Comparison of ENCODE assay signal across 23 mouse cellular contexts in genomic region chr19:18941391-18941790, GRCm38 (mm10).
"Had no signal": no experiment of that assay in that cellular context is flagged by ENCODE, and none has a peak within 500 bp of the region (broad histone marks: within the 10 kb centered on the region; RNA-seq: fewer than 3 reads in every experiment).

No protein-coding gene starts in this region.

- H3K27ac ChIP-seq: kidney, embryonic 15.5 days; limb, embryonic 10.5 days; limb, embryonic 13.5 days; liver, embryonic 12.5 days; liver, embryonic 15.5 days; lung, embryonic 15.5 days; neural tube, embryonic 12.5 days; stomach, embryonic 15.5 days had no signal

- H3K4me3 ChIP-seq: kidney, embryonic 15.5 days; limb, embryonic 10.5 days; limb, embryonic 13.5 days; liver, embryonic 12.5 days; liver, embryonic 15.5 days; lung, embryonic 15.5 days; neural tube, embryonic 12.5 days; stomach, embryonic 15.5 days had no signal

- H3K9ac ChIP-seq: kidney, embryonic 15.5 days; limb, embryonic 13.5 days; liver, embryonic 12.5 days; liver, embryonic 15.5 days; lung, embryonic 15.5 days; neural tube, embryonic 12.5 days; stomach, embryonic 15.5 days had no signal

- H3K4me2 ChIP-seq: kidney, embryonic 15.5 days; limb, embryonic 13.5 days; liver, embryonic 12.5 days; liver, embryonic 15.5 days; lung, embryonic 15.5 days; midbrain, embryonic 11.5 days; neural tube, embryonic 12.5 days; stomach, embryonic 15.5 days had no signal

- H3K27me3 ChIP-seq: kidney, embryonic 15.5 days; limb, embryonic 13.5 days; liver, embryonic 12.5 days; liver, embryonic 15.5 days; lung, embryonic 15.5 days; neural tube, embryonic 12.5 days; stomach, embryonic 15.5 days had no signal

- DNase-seq: kidney, adult 8-10 months; kidney, postnatal 10 days; kidney, postnatal 36 days; liver; lung, adult 18-20 months; lung, postnatal 14 days; lung, postnatal 4 days; midbrain, embryonic 14.5 days; retina, postnatal 1 day; right cerebral cortex, postnatal 25 days; spleen, adult 18-20 months; thymus, adult 2 months; thymus, postnatal 14 days; thymus, postnatal 4 days had no signal

- H3K36me3 ChIP-seq: kidney, embryonic 15.5 days; limb, embryonic 10.5 days; limb, embryonic 13.5 days; liver, embryonic 12.5 days; liver, embryonic 15.5 days; lung, embryonic 15.5 days; neural tube, embryonic 12.5 days; stomach, embryonic 15.5 days had no signal

- H3K9me3 ChIP-seq: kidney, embryonic 15.5 days; limb, embryonic 10.5 days; limb, embryonic 13.5 days; liver, embryonic 12.5 days; liver, embryonic 15.5 days; lung, embryonic 15.5 days; neural tube, embryonic 12.5 days; stomach, embryonic 15.5 days had no signal

- H3K4me1 ChIP-seq: kidney, embryonic 15.5 days; limb, embryonic 10.5 days; limb, embryonic 13.5 days; liver, embryonic 12.5 days; liver, embryonic 15.5 days; lung, embryonic 15.5 days; neural tube, embryonic 12.5 days; stomach, embryonic 15.5 days had no signal

- ATAC-seq: liver, embryonic 12.5 days had no signal
